Mouse (Mus musculus) liver, embryonic 13.5 days (tissue): ENCODE measurements at regions not wholly inside any gene's neighbourhood (a gene's known extent, or its start where the extent isn't known, plus 50 kb on each side); places are given as distances from the start of the nearest gene placed in this dataset.

Source experiments
- ATAC-seq: fragments of 200-750 bp; cut with Nextera tagmentation; 2 replicates; pipeline ENCODE4 v1.8.0; 2017; ENCODE audit warnings: low read depth, mild to moderate bottlenecking, moderate number of reproducible peaks, moderate library complexity
- DNase-seq: peaks from one replicate; pipeline ENCODE4 v3.0.0; 2022
- H3K27ac ChIP-seq: fragments of 300-500 bp; sonication (generic); 2 replicates; pipeline ENCODE4 v1.5.1; 2015; ENCODE audit warnings: moderate library complexity, mild to moderate bottlenecking, inconsistent platforms
- H3K27me3 ChIP-seq: fragments of 300-500 bp; sonication (generic); 2 replicates; pipeline ENCODE4 v1.6.1; 2015; ENCODE audit warnings: mild to moderate bottlenecking, inconsistent platforms
- H3K36me3 ChIP-seq: fragments of 300-500 bp; sonication (generic); 2 replicates; pipeline ENCODE4 v1.6.1; 2015; ENCODE audit warnings: mild to moderate bottlenecking, inconsistent platforms
- H3K4me1 ChIP-seq: fragments of 300-500 bp; sonication (generic); replicated peaks from 2 replicates; pipeline ENCODE4 v1.6.1; 2015; ENCODE audit warnings: inconsistent platforms
- H3K4me2 ChIP-seq: fragments of 300-500 bp; sonication (generic); 2 replicates; pipeline ENCODE4 v1.6.1; 2015; ENCODE audit warnings: inconsistent platforms, mild to moderate bottlenecking, moderate library complexity
- H3K4me3 ChIP-seq: fragments of 300-500 bp; sonication (generic); replicated peaks from 2 replicates; pipeline ENCODE4 v1.5.1; 2015; ENCODE audit warnings: mild to moderate bottlenecking, inconsistent platforms
- H3K9ac ChIP-seq: fragments of 300-500 bp; sonication (generic); 2 replicates; pipeline ENCODE4 v1.6.1; 2015; ENCODE audit warnings: mild to moderate bottlenecking, inconsistent platforms
- H3K9me3 ChIP-seq: fragments of 300-500 bp; sonication (generic); replicated peaks from 2 replicates; pipeline ENCODE4 v1.6.1; 2016; ENCODE audit warnings: inconsistent platforms
- WGBS: fragments of 180-500 bp; shearing (Covaris S2); methylation state at CpG from one replicate; pipeline ENCODE4 v1.1.7; 2015; ENCODE audit not compliant: insufficient replicate concordance; 5-methylcytosine and 5-hydroxymethylcytosine counted together

GRCm38 (mm10) chr16:49580708-49581107 is 118.3 kb upstream of the Ift57 start:
- Histone ChIP-seq H3K4me3 (no peak overlapping the region), H3K9ac (no peak overlapping the region), H3K27me3 (no peaks in the 10 kb centered on the region), H3K4me2 (no peak overlapping the region), H3K36me3 (no peaks in the 10 kb centered on the region), H3K9me3 (no peaks in the 10 kb centered on the region), H3K4me1 (no peaks in the 10 kb centered on the region), H3K27ac (no peak overlapping the region)
- WGBS = 53% methylated on average over 6 of the region's 6 CpGs
- no peak for DNase-seq
- no peak for ATAC-seq

DNA sequence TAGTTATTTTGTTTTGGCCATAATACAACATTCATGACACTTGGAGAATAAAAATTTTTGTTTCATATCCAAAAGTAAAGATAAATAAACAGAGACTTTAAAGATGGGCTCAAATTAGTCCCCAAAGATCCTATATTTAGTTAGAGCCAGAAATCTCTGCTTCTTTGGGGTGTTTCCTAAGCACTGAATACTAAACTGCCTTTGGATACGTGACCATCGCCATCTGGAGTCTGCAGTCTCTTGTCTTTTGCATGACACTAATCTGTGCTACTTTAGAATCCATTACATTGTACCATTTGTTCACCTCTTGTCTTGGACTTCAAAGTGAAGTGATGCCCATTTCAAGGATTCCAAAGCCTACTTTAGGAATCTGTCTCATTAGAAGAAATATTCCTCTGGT is 92.5 kb upstream of the Ift57 start:
- H3K27me3 ChIP-seq = no peaks in the 10 kb centered on the region
- no peak overlapping the region for H3K4me2 ChIP-seq
- no peak for DNase-seq
- no peaks in the 10 kb centered on the region for H3K4me1 ChIP-seq
- no peak for ATAC-seq
- no peak overlapping the region for H3K9ac ChIP-seq
- H3K36me3 ChIP-seq = no peaks in the 10 kb centered on the region
- 0 out of 2 replicates have a peak, but pooled peaks cover under 1% of the 10 kb centered on the region for H3K9me3 ChIP-seq
- no peak overlapping the region for H3K4me3 ChIP-seq
- no peak overlapping the region for H3K27ac ChIP-seq
- WGBS = 70% methylated on average over 2 of the region's 2 CpGs

DNA sequence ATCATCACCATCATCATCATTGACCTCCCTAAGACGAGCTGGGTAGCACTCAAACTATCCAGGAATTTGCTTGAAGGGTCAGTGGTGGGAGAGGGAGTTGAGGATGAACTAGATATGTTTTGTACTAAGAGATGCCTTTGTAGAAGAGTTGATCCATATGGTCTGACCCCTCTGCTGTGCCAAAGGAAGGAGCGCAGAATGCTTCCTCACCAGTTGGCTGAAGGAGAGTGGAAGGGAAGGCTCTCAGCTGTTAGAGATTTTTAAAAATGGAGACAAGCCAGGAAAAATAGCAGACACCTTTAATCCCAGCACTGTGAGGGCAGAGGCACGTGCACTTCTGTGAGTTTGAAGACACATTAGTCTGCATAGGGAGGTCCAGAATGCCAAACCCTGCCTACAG is 84.2 kb upstream of the Ift57 start:
- ATAC-seq (no peak), DNase-seq (no peak)
- Histone ChIP-seq H3K9me3 (0 out of 2 replicates have a peak, but pooled peaks cover 5% of the 10 kb centered on the region), H3K9ac (no peak overlapping the region), H3K36me3 (no peaks in the 10 kb centered on the region), H3K27me3 (no peaks in the 10 kb centered on the region), H3K4me3 (no peak overlapping the region), H3K4me1 (no peaks in the 10 kb centered on the region), H3K27ac (no peak overlapping the region), H3K4me2 (no peak overlapping the region)
- WGBS = 68% methylated on average over 3 of the region's 3 CpGs

DNA sequence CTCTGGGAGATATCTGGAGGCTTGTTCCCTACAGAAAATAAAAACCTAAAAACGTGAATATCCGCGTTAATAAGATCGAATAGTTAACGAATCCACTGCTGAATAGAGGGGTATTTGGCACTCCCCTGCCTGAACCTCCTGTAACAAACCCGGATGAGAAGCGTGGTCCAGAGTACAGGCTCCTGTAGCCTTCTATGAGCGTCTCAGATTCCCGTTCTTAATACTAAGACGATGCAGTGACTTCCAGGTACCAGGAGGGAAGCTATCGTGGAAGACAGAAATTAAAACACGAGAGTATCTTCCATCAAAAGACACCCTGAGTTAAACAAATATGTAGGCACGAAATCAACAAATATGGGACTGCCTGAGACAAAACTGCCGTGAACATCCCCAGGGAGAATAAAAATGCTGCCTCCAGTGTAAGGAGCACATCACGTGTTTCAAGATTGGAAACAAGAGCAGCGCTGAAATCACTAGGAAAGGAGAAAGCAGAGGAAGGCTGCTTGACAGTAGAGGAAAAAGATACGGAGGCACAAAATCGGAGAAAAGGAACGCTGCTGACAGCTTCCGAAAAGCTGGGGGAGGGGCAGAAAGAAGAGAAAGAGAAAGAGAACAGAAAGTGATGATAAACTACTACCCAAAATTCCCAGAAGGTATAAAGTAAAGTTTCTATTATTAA is 83.6 kb upstream of the Ift57 start:
- H3K4me2 ChIP-seq = no peak overlapping the region
- H3K27me3 ChIP-seq = no peaks in the 10 kb centered on the region
- no peak overlapping the region for H3K9ac ChIP-seq
- 0 out of 2 replicates have a peak, but pooled peaks cover 5% of the 10 kb centered on the region for H3K9me3 ChIP-seq
- H3K4me3 ChIP-seq = no peak overlapping the region
- ATAC-seq (no peak), DNase-seq (no peak)
- no peak overlapping the region for H3K27ac ChIP-seq
- H3K4me1 ChIP-seq = no peaks in the 10 kb centered on the region
- H3K36me3 ChIP-seq = no peaks in the 10 kb centered on the region
- WGBS = 77% methylated on average over 20 of the region's 20 CpGs

DNA sequence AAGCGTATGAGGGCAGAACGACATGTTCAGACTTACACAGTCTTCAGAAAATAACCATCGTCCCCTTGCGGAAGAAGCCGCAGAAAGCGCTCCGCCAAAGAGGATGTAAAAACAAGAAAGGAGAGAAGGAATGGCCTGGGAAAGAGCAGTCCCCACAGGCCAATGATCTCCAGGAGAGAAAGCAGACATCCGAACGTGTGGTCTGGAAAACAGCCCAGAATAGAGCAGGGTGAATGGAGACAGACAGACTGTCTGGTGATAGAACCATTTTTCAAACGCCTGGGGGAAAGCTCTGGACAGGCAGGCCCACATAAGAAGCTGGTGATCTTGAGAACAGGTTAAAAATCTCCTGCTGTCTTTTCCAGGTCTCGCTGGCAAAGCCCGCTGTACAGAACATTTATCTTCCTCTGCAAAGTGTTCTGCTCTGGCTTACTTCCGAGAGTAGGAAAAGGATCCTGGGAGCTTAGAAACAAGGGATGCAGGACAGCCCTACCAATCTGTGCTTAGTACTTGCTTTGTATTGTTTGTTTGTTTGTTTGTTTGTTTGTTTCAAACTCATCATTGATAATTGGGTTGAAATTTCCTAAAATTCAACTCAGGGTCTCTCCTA is 82.7 kb upstream of the Ift57 start:
- no peaks in the 10 kb centered on the region for H3K4me1 ChIP-seq
- H3K9me3 ChIP-seq = 0 out of 2 replicates have a peak, but pooled peaks cover 5% of the 10 kb centered on the region
- no peak for ATAC-seq
- no peak overlapping the region for H3K27ac ChIP-seq
- DNase-seq = no peak
- no peaks in the 10 kb centered on the region for H3K27me3 ChIP-seq
- H3K36me3 ChIP-seq = no peaks in the 10 kb centered on the region
- H3K4me3 ChIP-seq = no peak overlapping the region
- 69% methylated on average over 13 of the region's 13 CpGs for WGBS
- H3K9ac ChIP-seq = no peak overlapping the region
- no peak overlapping the region for H3K4me2 ChIP-seq

DNA sequence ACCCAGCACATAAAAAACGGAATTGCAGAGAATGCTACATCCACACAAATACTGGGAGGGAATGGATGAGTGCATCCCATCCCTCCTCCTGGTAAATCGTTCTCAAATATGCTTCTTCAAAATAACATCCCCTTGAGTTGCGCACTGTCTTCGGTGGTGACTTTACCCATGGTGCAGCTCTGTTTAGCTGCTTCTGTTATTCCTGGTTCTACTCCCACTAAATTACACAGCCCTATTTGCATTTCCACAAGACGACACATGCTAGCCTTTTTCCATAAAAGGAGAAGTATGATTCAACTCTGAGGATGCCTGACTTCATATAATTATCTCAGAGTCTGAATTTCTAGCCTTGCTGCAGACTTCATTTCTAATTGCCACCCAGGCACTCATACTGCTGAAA is 65.5 kb upstream of the Ift57 start:
- Histone ChIP-seq H3K4me3 (no peak overlapping the region), H3K9ac (no peak overlapping the region), H3K27ac (no peak overlapping the region), H3K4me2 (no peak overlapping the region), H3K27me3 (no peaks in the 10 kb centered on the region), H3K36me3 (no peaks in the 10 kb centered on the region), H3K9me3 (no peaks in the 10 kb centered on the region), H3K4me1 (no peaks in the 10 kb centered on the region)
- WGBS = 61% methylated on average over 5 of the region's 5 CpGs
- ATAC-seq (no peak), DNase-seq (no peak)

DNA sequence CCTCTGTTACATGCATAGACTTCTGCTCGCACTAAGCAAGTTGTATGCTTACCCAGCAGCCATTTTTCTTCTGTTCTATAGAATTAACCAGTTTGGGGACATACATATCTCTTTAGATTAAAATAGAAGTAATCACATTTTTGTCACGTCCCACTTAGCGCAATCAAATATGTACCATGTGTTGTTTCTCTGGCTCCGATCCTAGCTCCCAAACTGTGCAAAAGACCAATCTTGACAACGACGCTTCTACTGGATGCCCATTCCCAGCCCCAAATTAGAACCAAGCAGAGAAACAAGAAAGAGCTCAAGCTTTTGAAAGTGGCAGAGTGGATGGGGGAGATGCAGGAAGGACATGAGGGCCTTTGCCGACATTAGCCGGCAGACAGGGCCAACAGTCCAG is 63.5 kb upstream of the Ift57 start:
- whole genome bisulfite sequencing = 78% methylated on average over 8 of the region's 8 CpGs
- H3K36me3 ChIP-seq = no peaks in the 10 kb centered on the region
- H3K4me3 ChIP-seq = no peak overlapping the region
- no peak overlapping the region for H3K27ac ChIP-seq
- no peaks in the 10 kb centered on the region for H3K27me3 ChIP-seq
- ATAC-seq (no peak), DNase-seq (no peak)
- no peak overlapping the region for H3K9ac ChIP-seq
- no peaks in the 10 kb centered on the region for H3K4me1 ChIP-seq
- H3K4me2 ChIP-seq = no peak overlapping the region
- no peaks in the 10 kb centered on the region for H3K9me3 ChIP-seq

- no peak for DNase-seq
- Histone ChIP-seq H3K27ac (no peak overlapping the region), H3K4me2 (no peak overlapping the region), H3K36me3 (no peaks in the 10 kb centered on the region), H3K4me1 (no peaks in the 10 kb centered on the region), H3K9me3 (no peaks in the 10 kb centered on the region), H3K9ac (no peak overlapping the region), H3K27me3 (no peaks in the 10 kb centered on the region), H3K4me3 (no peak overlapping the region)
- 73% methylated on average over 1 of the region's 1 CpGs for WGBS
- ATAC-seq = no peak
Measured at GRCm38 (mm10) chr16:49636467-49636866, 62.6 kb upstream of the Ift57 start.

- Histone ChIP-seq H3K4me1 (no peaks in the 10 kb centered on the region), H3K9me3 (no peaks in the 10 kb centered on the region), H3K4me3 (no peak overlapping the region), H3K36me3 (no peaks in the 10 kb centered on the region), H3K27ac (no peak overlapping the region), H3K9ac (no peak overlapping the region), H3K27me3 (no peaks in the 10 kb centered on the region), H3K4me2 (no peak overlapping the region)
- DNase-seq (no peak), ATAC-seq (no peak)
- WGBS = 48% methylated on average over 1 of the region's 1 CpGs
Measured at GRCm38 (mm10) chr16:49642696-49643095, 56.3 kb upstream of the Ift57 start.

DNA sequence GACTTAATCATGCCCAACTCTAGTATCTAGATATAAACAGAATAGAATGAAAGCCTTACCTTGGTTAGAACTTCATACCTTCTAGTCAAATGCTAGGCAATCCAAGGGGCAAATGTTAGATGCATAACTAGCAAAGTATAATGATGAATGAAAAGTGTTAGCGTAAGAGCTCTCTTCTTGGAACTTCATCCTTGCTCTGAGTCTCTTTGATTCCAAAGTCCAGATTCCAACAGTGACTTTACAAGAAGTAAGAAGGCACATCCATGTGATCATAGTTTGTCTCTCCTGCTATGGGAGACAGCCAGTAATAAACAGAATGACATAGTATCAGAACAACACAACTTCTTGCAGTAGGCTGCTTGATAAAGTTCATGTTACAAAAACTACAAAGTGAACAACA is 54.6 kb upstream of the Ift57 start:
- DNase-seq (no peak), ATAC-seq (no peak)
- 87% methylated on average over 1 of the region's 1 CpGs for WGBS
- Histone ChIP-seq H3K27me3 (no peaks in the 10 kb centered on the region), H3K9me3 (no peaks in the 10 kb centered on the region), H3K4me3 (no peak overlapping the region), H3K9ac (no peak overlapping the region), H3K36me3 (no peaks in the 10 kb centered on the region), H3K4me2 (no peak overlapping the region), H3K27ac (no peak overlapping the region), H3K4me1 (no peaks in the 10 kb centered on the region)

DNA sequence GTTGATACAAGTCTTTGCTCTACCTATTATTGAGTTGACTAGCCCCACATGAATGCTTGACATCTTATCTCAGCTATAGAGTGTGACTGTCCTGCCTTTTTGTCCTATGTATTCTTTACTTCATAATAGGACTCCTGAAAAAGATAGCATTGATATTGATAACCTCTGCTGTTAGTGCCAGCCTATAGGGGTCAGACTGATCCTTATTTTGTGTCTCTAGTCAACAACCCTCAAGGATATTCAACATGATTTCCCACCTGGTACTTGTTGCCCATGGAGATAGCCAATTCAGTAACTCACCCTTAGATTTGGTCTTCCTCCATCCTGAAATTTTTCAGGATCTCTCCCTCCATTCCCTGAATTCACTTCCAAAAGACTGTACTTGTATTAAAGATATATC is 52.6 kb upstream of the Ift57 start:
- DNase-seq (no peak), ATAC-seq (no peak)
- H3K4me2 ChIP-seq = no peak overlapping the region
- no peaks in the 10 kb centered on the region for H3K9me3 ChIP-seq
- no peaks in the 10 kb centered on the region for H3K27me3 ChIP-seq
- no peak overlapping the region for H3K4me3 ChIP-seq
- no peak overlapping the region for H3K9ac ChIP-seq
- H3K4me1 ChIP-seq = no peaks in the 10 kb centered on the region
- H3K36me3 ChIP-seq = no peaks in the 10 kb centered on the region
- H3K27ac ChIP-seq = no peak overlapping the region
